Mouse (Mus musculus) small intestine, adult 2 months (tissue): Measurements from ENCODE around the gene Foxp1.

ENCODE experiments used
- CTCF ChIP-seq: fragments of 200-500 bp; IDR thresholded peaks from 2 replicates; pipeline ENCODE4 v1.5.1; 2012; ENCODE audit warnings: low read depth, mild to moderate bottlenecking, control low read depth, inconsistent platforms, low read length, moderate library complexity, mixed read lengths; ENCODE audit not compliant: insufficient replicate concordance, insufficient read length; ENCODE audit errors: extremely low read depth
- POLR2A ChIP-seq: fragments of 200-500 bp; IDR thresholded peaks from 2 replicates; pipeline ENCODE4 v1.6.1; 2012; ENCODE audit warnings: low read depth, mild to moderate bottlenecking, control low read depth, inconsistent platforms, low read length, moderate library complexity

- TF ChIP-seq CTCF (no peak), POLR2A (no peak)
Measured at GRCm38 (mm10) chr6:99206437-99206870, 316.1 kb downstream of the Foxp1 start.
